Mouse (Mus musculus) fat pad, adult 2 months (tissue): Measurements from ENCODE around the gene Corin.

Experiments used
- DNase-seq: peaks from one replicate; pipeline ENCODE4 v3.0.0-alpha.2; 2011; ENCODE audit warnings: low read depth, low spot score; ENCODE audit errors: extremely low read depth

Corin gene

DNA sequence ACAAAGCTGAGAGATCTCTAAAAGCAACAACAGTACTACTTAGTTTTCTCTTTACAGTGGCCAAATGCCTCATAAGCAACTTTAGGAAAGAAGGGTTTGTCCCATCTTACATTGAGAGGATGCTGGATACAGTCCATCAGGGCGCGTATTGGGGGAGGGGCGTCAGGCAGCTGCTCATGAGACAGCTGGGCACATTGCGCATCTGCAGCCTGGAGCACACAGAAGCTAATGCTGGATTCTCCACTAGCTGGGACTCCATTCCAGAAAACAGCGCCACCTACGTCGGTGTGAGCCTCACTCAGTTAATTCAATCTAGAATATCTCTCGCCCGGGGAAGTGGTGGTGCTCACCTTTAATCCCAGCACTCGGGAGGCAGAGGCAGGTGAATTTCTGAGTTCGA lies 60.3 kb downstream of the Corin start:
- DNase-seq: no peak

DNA sequence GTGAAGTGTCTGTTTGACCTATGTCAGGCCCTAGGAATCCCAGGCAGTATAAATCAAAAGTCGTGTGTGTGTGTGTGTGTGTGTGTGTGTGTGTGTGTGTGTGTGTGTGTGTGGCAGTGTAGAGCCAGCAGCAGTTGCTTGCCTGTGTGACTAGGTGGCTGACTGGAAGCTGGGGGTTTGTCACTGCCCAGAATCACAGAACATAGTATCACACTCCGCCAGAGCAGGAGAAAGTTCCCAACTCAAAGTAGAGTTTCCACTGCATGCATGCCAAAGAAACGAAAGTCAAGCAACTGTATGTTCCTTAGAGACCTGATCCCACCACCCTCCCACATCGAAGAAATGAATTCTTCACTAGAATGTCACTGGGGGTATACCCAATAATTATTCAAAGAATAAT lies 61.3 kb downstream of the Corin start:
- no peak for DNase-seq

DNA sequence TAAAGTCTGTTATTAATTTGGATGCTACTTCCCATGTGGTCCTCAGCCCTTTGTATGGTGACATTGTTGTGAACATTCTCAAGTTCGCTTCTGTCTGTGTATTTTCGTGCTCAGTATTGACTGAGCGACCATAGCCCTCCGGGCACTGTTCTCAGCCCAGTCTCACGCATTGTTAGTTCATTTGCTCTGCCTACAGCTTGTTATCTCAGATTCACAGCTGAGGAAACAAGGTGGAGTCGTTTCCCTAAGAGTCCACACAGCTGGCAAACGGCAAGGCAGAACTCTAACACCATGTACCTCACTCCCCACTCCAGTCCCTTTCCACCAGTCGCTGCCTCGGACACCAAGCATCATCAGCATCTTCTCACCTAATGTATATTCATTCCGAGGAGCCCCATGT lies 63.1 kb downstream of the Corin start:
- no peak for DNase-seq

DNA sequence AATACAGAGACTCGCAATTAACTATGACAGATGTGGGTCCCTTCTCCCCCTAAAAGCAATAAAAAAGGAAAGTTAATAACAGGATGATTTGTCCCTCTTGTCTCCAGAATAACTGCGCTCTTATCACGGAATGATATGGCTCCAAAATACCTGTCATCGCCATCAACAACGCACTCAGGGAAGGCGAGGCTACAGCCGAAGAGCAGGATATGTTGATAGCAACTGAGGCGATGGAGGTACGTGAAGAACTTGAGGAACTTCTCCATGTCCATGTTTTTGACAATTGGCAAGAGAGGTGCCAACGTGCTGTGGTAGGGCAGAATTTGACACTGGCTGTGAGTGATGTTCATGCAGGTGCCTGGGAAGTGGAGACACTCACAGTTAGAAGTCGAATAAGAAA lies 69.2 kb downstream of the Corin start:
- DNase-seq: no peak

DNA sequence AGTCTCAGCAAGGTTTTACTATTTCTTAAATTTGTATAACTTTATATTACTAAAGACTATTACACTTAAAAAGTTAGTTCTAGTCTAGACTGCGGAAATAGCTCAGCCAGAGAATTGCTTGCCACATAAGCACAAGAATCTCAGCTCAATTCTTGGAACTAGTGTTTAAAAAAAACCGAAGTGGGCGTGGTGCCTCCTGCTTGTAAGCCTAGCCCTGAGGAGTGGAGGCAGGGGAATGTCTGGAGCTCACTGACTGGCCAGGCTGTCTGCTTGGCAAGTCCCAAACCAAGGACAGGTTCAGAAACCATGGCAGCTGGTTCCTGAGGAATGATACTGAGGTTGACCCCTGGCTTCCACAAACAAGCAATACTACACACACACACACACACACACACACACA lies 72.4 kb downstream of the Corin start:
- DNase-seq: no peak

DNA sequence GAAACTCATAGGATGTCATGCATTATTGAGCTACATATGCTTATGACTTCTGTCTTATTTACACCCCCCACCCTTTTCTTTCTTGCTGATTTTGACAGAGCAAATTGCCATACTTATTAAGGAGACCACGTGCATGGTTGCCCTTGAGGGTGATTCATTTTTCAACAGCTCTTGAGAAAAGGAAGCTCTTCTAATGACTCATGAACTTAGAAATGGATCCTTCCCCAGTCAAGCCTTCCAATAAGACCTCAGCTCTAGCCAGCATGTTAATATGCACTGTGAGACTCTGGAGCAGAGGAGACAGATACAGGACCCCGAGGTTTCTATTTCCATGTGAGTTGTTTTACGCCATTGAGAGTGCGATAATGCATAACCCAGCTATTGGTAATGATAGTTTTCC lies 76.7 kb downstream of the Corin start:
- no peak for DNase-seq

DNA sequence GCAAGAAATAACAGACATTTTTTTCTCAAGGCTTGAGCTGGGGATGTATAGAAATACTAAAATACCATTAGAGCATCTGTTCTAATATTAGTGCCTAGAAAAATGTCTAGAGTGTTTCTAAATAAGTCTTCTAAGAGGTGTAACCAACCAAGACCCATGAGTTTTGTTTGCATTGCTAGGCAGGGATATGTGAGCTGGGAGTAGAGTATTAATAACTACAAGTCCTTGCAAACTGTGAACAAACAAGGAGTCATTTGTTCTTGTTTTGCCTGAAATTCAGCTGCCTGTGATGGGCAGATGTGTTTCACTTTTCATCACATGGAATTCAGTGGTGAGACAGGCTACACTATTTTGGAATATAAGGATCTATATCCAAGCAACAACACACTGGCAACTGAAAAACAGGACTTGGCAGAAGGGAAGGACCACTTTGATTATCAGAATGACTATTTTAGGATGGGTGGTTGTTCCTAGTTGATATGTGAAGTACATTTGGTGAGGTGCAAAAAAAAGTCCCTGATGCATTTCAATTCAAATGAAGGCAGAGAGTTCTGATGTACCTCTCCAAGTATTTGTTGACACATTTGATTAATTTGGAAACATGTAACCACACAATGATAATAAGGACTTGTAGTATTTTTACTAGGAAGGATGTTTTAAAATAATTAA lies 78.8 kb downstream of the Corin start:
- DNase-seq: no peak

DNA sequence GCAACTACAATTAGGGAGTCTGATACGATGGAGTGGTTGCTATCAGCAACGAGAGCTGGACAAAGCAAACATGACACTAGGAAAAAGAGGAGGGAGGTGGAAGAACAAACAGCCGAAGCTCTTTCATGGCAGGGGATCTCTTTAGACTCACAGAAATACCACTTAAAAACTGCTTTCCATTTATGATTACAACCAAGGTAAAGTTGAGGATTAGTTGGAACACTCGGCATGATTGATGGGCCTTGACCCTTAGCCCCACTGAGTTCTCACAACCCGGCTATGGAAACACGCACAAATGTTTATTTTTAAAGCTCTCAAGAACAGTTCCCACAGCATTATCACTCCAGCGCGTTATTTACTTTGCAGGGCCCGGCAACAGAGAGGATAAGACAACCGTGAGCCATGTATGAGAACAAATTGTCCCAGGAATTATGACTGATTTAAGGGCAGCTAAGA lies 92.4 kb downstream of the Corin start:
- no peak for DNase-seq

DNA sequence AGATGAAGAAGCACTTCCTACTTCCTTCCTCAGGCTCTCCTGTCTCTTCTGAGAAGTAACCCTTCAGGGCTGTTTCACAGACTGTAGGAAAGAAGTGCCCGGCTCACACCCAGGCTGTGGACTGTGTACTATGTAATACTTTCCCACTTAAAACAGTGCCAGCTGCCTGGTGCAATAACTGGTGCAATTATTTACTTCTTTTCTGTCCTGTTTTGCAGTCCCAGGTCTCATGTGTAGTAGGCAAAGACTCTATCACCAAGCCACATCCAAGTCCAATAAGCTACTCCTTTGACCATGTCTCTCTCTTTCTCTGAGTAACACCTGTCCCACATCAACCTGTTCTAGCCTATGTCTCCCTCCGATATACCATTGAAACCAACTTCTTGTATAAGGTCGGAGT lies 93.4 kb downstream of the Corin start:
- no peak for DNase-seq

DNA sequence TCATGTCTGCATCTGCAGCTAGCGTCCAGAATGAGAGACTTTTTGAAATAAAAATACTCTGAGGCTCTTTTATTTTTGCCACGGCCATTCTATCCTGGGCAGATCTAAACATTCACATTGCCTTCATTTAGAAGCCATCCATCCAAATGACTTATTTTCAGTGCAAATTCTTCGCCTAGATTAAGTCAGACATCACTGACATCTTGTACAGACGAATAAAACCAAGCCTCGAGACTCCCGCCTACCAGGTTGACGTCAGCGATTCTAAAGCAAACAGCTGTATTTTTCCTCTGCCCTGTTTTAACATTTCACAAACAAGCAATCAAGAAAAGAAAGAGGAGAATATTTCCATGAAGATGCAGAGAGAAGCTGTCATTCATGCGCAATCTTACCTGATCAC lies 100.9 kb downstream of the Corin start:
- DNase-seq: no peak

DNA sequence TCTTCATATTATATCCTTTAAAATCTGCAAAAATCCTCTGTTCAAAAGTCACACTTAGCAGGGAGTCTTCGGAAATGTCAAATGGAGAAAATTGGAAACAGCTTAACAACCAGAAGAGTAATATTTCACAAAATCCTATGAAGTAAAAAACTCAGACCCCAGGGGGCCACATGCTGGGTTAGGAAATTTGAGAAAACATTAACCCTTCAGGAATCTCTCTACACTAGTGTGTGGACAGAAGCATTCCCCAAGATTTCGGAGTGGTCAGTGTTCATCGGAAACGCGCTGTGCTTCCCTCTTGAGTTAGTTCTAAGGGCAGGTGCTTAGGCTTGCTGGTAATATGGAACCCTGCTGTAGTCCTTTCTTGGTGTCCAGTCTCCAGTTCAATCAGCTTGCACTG lies 101.4 kb downstream of the Corin start:
- DNase-seq: no peak

DNA sequence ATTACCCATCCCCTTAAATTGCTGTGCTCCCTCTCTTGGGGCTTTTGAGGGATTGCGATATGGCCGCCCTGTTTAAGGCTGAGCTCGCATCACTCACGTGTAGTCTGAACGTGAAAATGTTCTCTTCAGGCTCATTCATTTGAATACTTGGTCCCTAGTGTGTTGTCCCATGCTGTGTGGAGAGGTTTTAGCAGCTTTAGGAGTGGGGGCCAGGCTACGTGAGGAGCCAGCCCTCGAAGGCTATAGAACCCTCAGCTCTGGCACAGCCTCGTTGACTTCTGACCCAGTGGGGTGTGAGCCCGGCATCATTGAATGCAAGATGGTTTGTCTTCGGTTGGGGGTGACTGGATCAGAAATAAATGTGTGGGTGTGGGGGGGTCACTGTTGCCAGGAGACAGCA lies 102.5 kb downstream of the Corin start:
- DNase-seq: no peak

DNA sequence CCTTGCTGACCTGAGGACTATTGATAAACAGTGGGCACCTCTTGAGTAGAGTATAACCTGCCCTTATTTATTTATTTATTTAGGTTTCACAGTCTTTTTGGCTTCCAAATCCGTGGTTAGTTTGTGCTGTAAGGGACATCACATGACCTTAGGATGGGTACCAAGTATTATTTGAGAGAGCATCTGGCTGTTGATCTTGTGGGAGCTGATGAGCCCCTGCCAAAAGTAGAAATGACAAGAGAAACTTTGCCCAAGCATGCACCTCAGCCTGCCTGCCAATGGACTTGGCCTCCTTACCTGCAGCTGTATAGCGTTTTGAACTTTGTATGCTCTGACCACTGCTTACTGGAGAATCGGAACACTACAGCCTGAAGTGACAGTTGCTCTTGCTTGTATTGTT lies 103.0 kb downstream of the Corin start:
- no peak for DNase-seq

DNA sequence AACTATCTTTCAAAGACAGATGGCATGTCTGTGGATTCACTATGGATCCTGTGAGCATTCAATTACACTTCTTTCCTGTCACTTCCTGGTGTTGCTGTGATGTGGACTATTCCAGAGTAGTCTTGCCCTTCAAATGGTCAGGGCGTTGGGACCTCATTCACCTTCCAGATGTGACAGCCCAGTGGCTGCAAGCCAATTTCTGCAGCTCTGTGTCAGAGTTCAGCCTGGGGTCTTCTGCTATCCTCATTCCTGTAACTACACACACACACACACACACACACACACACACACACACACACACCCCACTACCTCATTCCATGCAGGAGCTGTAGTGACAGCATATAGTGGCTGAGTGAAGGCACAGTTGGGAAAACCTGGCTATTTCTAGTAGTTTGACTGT lies 122.1 kb downstream of the Corin start:
- no peak for DNase-seq

DNA sequence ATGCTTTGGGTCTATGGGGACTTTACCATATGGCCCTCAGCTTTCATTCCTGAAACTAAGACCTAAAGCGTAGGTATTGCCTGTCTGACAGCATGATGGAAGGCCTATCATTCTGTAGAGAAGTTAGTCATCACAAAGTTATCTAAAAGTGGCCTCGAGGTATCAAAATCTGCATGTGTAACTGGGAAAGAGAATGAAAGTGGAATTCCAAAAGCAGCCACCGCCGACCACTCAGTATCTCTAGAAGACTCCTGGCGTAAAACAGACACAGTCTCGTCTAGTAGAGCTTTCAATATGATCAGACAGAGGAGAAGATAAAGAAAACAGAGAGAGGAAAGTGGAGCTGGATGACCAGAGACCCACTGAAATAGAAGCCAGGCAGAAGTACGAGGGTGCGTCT lies 123.7 kb downstream of the Corin start:
- DNase-seq: no peak

DNA sequence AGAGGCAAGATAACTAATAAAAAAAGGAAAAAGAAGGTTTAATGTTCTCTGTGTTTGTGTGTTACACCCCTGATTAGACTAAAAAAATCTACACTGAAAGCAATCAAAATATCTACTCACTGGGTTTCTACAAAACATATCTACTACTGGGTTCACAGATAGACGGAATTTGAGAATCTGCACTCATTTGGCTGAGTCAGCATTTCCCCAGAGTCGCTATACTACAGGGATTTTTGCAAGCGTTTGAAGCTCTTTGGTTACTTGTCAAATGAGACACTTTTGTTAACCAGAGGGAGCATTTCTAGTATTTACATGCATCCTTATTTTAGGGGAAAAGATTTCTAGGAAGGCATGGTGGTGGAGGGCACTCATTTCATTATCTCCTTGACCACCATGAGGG lies 136.3 kb downstream of the Corin start:
- no peak for DNase-seq

DNA sequence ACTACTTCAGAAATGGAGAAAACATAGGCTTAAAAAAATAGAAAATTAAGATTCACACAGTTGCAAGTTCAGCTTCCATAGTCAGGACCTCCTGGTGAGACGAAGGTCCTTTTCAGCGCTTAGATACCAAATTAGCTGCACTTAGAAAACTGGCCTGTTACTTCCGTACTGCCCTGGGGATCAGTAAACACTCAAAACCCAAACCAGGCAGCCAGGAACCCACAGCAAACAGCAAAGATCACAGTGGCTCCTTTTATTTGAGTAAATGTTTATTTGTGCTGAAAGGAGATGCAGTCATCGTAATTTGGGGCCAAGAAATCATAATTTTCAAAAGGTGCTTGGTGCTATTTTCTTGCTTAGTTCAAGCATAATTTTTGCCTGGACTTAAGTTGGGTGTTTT lies 138.5 kb downstream of the Corin start:
- no peak for DNase-seq

DNA sequence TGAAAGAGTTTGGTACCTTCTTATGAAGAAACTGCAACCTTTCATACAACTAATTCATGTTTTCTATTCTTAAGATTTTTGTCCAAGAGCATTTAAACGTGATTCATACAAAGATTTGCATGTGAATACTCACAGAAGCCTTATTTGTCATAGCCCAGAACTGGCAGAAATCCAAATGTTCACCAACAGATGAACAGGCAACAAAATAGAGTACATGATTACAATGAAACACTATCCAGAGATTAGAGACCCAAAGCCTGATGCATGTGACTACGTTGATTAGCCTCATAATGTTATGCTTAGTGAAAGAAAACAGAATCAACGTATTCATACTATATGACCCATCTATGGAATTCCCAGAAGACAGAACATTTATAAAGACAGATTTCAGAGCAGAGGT lies 140.4 kb downstream of the Corin start:
- no peak for DNase-seq

DNA sequence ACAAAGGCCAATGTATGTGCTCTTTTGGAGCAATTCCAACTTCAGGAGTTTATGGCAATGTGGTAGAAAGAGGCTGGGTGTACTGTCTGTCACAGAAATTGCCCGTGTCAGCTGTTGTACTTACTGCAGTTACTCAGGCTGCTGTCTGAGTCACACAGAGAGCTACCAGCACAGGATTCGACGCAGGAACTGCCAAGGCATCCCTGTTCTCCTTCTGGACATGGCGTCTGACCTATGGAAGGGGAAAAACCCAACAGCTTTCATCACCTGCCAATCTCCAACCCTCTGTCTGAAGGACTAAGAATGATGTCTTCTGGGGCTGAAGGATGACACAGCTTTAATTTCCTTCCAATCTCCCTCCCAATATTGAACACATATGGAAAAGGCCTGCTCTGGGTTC lies 150.5 kb downstream of the Corin start:
- no peak for DNase-seq

DNA sequence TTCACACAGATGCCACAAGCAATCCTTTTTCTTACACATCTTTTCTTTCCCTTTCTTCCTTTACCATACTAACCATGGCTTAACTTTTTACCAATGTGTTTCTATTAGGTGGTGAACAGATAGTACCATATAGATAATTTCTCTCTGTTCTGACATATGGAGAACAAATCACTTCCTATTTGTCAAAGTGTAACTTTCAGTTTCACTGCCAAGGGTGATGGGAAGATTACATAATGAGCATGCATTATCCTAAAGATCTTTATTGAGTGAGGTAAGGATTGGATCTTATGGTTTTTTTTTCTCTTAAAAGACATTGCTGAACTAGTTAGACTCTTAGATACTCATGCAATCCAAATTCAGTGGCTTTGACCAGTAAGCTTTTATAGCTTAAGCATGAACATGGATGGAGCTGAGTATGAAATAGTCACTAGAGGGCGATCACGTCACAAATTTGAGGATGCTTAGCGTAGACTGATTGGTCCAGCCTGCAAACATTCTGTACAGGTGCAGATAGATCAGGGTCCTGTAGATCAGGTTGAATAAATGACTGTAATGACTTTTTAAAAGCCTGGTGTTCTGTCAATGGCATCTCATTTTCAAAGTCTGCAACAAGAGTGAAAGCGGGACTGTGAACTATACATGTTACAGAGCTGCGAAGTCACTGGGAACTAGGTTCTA lies 154.1 kb downstream of the Corin start:
- DNase-seq: no peak

DNA sequence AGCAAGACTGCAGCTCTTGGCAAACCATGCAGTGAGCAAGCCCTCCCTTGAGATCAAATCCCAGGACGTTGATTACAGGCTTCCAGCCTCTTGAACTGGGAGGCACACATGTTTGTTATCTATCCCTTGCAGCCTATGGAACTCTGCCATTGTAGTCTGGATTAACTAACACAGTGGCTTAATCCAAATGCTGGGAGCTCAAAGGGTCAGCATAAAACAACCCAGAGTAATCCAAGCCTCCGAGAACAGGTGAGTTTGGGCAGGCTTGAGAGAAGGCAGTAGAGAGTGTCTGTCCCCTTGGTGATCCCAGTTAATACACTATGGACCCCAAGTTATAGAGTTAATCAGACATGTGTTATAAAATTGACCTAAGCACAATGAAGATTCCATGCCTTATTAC lies 155.7 kb downstream of the Corin start:
- no peak for DNase-seq

DNA sequence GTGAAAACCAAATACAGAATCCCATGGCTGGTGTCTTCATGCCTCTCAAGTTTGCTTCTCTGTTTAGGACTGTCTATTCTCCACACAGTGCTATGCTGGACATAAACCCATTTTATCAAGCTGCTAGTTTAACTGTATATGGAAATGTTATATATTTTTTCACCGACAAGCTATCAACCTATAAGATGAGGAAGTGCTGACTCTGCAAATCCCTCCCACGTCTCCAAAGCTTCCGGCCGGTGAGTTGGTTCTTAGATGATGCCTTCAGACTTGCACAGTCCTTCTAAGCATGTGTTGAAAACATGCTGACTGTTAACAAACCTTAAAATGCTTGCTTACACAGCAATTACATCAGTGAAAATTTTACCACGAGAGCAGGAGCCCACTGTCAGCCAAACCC lies 168.4 kb downstream of the Corin start:
- no peak for DNase-seq

DNA sequence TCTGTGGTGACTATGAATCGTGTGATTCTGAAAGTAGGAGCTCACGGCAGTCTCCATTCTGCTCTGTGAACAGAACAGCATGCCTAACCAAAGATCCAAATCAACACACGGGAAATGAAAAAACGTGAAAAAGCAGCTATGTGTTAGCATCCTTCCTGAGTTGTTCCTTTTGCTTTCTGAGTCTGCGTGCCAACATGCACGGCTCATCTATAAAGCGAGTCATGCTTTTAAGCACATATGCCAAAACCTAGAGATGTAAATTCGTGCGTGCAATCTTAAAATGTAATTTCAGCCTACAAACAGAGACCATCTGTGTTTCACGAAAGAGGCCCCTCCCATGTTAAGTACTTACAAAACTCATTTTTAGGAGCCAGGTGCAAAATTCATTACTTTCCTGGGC lies 171.4 kb downstream of the Corin start:
- no peak for DNase-seq
